Mouse (Mus musculus) liver, adult (tissue): ENCODE data around the gene Khk.

Experiments used
- GATA4 ChIP-seq: IDR thresholded peaks from 2 replicates; pipeline ENCODE4 v1.6.1; 2014; ENCODE audit warnings: mild to moderate bottlenecking, low read length; ENCODE audit not compliant: insufficient replicate concordance

Khk gene

DNA sequence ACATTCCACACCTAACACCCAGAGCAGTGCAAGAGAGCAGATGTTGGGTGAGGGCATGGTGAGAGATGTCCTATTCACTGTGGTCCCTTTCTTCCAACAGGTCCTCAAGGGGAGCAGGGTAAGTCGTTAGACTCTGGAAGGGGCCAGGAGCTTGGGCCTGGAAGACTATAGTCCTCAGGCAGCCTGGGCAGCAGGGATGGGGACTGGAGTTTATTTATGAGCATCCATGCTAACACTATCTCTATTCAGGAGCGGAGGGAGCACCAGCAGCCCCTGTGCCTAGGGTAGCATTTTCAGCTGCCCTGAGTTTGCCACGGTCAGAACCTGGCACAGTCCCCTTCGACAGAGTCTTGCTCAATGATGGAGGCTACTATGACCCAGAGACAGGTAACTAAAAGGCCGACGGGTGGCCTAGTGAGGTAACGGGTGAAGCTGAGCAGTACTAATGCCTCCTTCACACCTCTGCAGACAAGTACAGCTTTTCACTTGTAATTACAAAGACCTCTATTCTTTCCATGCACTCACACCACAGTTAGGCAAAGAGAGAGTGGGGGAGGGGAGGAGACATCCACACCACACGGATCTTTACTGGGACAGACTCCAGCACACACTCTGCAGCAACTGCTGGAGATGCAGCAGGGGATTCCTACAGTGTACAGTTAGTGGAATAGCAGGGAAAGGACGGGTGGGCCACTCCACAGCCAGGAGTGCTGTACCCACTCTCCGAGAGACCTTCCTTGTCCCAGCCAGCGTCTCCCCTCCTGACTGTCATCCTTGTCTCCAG lies 1.2 kb upstream of the Khk start:
- no peak for TF ChIP-seq GATA4

DNA sequence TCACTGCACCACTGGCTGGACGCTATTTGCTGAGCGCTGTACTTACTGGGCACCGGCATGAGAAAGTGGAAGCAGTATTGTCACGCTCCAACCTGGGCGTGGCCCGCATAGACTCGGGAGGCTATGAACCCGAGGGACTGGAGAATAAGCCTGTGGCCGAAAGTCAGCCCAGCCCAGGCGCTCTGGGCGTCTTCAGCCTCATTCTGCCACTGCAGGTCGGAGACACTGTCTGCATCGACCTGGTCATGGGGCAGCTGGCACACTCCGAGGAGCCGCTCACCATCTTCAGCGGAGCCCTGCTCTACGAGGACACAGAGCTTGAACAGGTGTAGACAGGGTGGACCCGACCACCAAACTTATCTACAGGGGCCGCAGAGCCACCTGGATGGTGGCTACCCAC lies 610 bp upstream of the Khk start:
- TF ChIP-seq GATA4: no peak

GRCm38 (mm10) chr5:30922581-30923041 lies 1.4 kb downstream of the Khk start:
- TF ChIP-seq GATA4: peak; percentile 40; the same call in 1 of the 2 replicates

GRCm38 (mm10) chr5:30923119-30923518 lies 1.9 kb downstream of the Khk start:
- TF ChIP-seq GATA4: no peak

- no peak for TF ChIP-seq GATA4
These were observed 3.4 kb downstream of the Khk start for GRCm38 (mm10) chr5:30924614-30925013.

DNA sequence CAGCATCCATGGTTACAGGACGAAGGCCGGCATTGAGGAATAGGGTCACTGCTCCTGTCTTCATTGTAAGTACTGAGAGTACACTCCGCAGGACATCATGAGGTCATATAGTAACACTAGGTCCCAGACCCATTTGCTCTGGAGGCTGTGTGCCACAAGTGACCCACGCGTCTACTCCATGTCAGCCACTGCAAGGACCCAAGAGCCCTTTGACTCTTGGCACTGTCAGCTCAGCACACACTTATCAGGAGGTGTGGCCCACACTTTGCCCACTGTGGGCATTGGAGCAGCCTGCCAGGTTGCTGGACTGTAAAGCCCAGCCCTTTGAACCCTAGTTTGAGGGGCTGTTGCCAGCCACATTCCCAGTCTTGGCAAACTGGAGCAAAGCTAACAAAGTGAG lies 4.0 kb downstream of the Khk start:
- TF ChIP-seq GATA4: peak; percentile 63; the same call in 1 of the 2 replicates

GRCm38 (mm10) chr5:30926073-30926472 lies 4.8 kb downstream of the Khk start:
- no peak for TF ChIP-seq GATA4

- TF ChIP-seq GATA4: no peak
These were observed 6.8 kb downstream of the Khk start for GRCm38 (mm10) chr5:30927945-30928529.

- TF ChIP-seq GATA4: no peak
These were observed 8.9 kb downstream of the Khk start for GRCm38 (mm10) chr5:30930121-30930520.

GRCm38 (mm10) chr5:30930846-30931245 lies 9.6 kb downstream of the Khk start:
- TF ChIP-seq GATA4: no peak

GRCm38 (mm10) chr5:30931378-30931777 lies 10.1 kb downstream of the Khk start:
- no peak for TF ChIP-seq GATA4

DNA sequence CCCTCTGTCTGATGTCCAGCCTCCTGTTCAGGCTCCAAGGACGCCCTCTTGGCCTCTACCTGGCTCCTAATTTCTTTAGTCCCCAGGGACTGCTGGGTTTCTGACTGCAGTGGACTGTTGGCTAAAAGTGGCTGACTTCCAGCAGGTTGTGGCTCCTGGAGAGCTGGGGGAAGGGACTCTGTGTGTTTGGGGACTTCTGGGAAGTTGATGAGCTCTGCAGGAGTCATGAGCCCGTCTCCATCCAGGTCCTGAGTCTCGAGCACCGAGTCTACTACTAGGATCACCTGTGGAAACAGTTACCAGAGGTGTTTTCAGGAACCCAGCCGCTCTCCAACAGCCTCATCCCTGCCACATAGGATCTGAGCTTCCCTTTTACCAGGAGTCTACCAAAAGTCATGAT lies 12.5 kb downstream of the Khk start:
- TF ChIP-seq GATA4: no peak

- no peak for TF ChIP-seq GATA4
These were observed 13.7 kb downstream of the Khk start for GRCm38 (mm10) chr5:30934725-30935461.

- TF ChIP-seq GATA4: no peak
These were observed 21.8 kb downstream of the Khk start for GRCm38 (mm10) chr5:30943004-30943403.

GRCm38 (mm10) chr5:30944344-30944743 lies 23.1 kb downstream of the Khk start:
- no peak for TF ChIP-seq GATA4
